Mouse (Mus musculus) megakaryocyte, embryonic 14.5 days (primary cell): ENCODE results near the gene Gm5737. TPM values are rescaled to one million over a fixed set of nuclear protein-coding genes. Genes with fewer than 3 reads are reported as not detected.

Experiments
- H3K27me3 ChIP-seq: replicated peaks from 2 replicates; pipeline ENCODE3; 2012; ENCODE audit warnings: inconsistent platforms
- H3K36me3 ChIP-seq: replicated peaks from 2 replicates; pipeline ENCODE3; 2012; ENCODE audit warnings: low read length, inconsistent platforms, mixed read lengths
- H3K4me1 ChIP-seq: 2 replicates; pipeline ENCODE4 v1.6.1; 2012; ENCODE audit warnings: inconsistent platforms
- H3K4me3 ChIP-seq: replicated peaks from 2 replicates; pipeline ENCODE3; 2012; ENCODE audit warnings: moderate library complexity, mild to moderate bottlenecking, inconsistent platforms
- H3K9me3 ChIP-seq: 2 replicates; pipeline ENCODE4 v1.6.1; 2012; ENCODE audit warnings: inconsistent platforms
- FLI1 ChIP-seq: IDR thresholded peaks from 2 replicates; pipeline ENCODE4 v1.6.1; 2012; ENCODE audit warnings: low read length, inconsistent platforms, mixed read lengths
- GATA1 ChIP-seq: IDR thresholded peaks from 3 replicates; pipeline ENCODE4 v1.6.1; 2012; ENCODE audit warnings: mixed read lengths, low read length, inconsistent platforms, borderline replicate concordance
- polyA plus RNA-seq: library from polyadenylated mRNA; stranded (reverse); fragments of >175 nt; gene quantifications from 2 replicates; pipeline ENCODE4 v1.2.3, GENCODE M21; 2012; ENCODE audit warnings: low replicate concordance; ENCODE audit not compliant: insufficient read depth

Gene Gm5737
- polyA plus RNA-seq, 1 experiment: not detected

- Histone ChIP-seq H3K36me3 (no peaks in the 10 kb centered on the region), H3K9me3 (no peaks in the 10 kb centered on the region), H3K27me3 (no peaks in the 10 kb centered on the region), H3K4me3 (no peak overlapping the region), H3K4me1 (peaks cover 36% of the 10 kb centered on the region)
- no peak for TF ChIP-seq FLI1
- TF ChIP-seq GATA1: no peak
Measured at GRCm38 (mm10) chr7:120839786-120840185, 27.6 kb downstream of the Gm5737 start.

GRCm38 (mm10) chr7:120842345-120843036 is 30.3 kb downstream of the Gm5737 start, which contains the start of gene Eef2k:
Gene Eef2k, plus strand, starts transcription at chr7:120842831.
- H3K4me1 ChIP-seq: peaks cover 53% of the 10 kb centered on the region
- H3K9me3 ChIP-seq: no peaks in the 10 kb centered on the region

GRCm38 (mm10) chr7:120843037-120843621 is 31.0 kb downstream of the Gm5737 start:
- Histone ChIP-seq H3K36me3 (peaks cover 26% of the 10 kb centered on the region), H3K4me3 (peak overlapping the region; percentile 97), H3K27me3 (no peaks in the 10 kb centered on the region), H3K9me3 (no peaks in the 10 kb centered on the region), H3K4me1 (peaks cover 56% of the 10 kb centered on the region)
- no peak for TF ChIP-seq GATA1
- no peak for TF ChIP-seq FLI1

More at GRCm38 (mm10) chr7:120842345-120843036, 30.3 kb downstream of the Gm5737 start, which contains the start of gene Eef2k:
- Histone ChIP-seq H3K4me3 (peak within 1 kb of the TSS; percentile 97), H3K36me3 (peaks cover 20% of the 10 kb centered on the region), H3K27me3 (no peaks in the 10 kb centered on the region)
- TF ChIP-seq FLI1 (no peak), GATA1 (no peak)

- H3K27me3 ChIP-seq: no peaks in the 10 kb centered on the region
- H3K4me1 ChIP-seq: peaks cover 60% of the 10 kb centered on the region
- H3K9me3 ChIP-seq: no peaks in the 10 kb centered on the region
- peak overlapping the region; percentile 97 for H3K4me3 ChIP-seq
- peaks cover 34% of the 10 kb centered on the region for H3K36me3 ChIP-seq
- TF ChIP-seq FLI1 (no peak), GATA1 (no peak)
Measured at GRCm38 (mm10) chr7:120843852-120844435, 31.8 kb downstream of the Gm5737 start.

GRCm38 (mm10) chr7:120844689-120845088 is 32.5 kb downstream of the Gm5737 start:
- TF ChIP-seq GATA1: no peak
- no peak for TF ChIP-seq FLI1
- no peaks in the 10 kb centered on the region for H3K27me3 ChIP-seq
- no peaks in the 10 kb centered on the region for H3K9me3 ChIP-seq
- H3K4me1 ChIP-seq: peaks cover 67% of the 10 kb centered on the region
- H3K4me3 ChIP-seq: peak overlapping the region; percentile 97
- peaks cover 35% of the 10 kb centered on the region for H3K36me3 ChIP-seq

- peaks cover 98% of the 10 kb centered on the region for H3K4me1 ChIP-seq
- H3K36me3 ChIP-seq: peaks cover 35% of the 10 kb centered on the region
- H3K27me3 ChIP-seq: no peaks in the 10 kb centered on the region
Measured at GRCm38 (mm10) chr7:120848831-120849512, 36.8 kb downstream of the Gm5737 start.

GRCm38 (mm10) chr7:120850165-120850564 is 38.0 kb downstream of the Gm5737 start:
- no peaks in the 10 kb centered on the region for H3K9me3 ChIP-seq
- peaks cover 34% of the 10 kb centered on the region for H3K36me3 ChIP-seq
- H3K27me3 ChIP-seq: no peaks in the 10 kb centered on the region
- peaks cover 95% of the 10 kb centered on the region for H3K4me1 ChIP-seq
- TF ChIP-seq FLI1: no peak
- no peak for TF ChIP-seq GATA1
- no peak overlapping the region for H3K4me3 ChIP-seq

More at GRCm38 (mm10) chr7:120848831-120849512, 36.8 kb downstream of the Gm5737 start:
- no peaks in the 10 kb centered on the region for H3K9me3 ChIP-seq
- no peak overlapping the region for H3K4me3 ChIP-seq
- TF ChIP-seq GATA1 (no peak), FLI1 (no peak)

- Histone ChIP-seq H3K27me3 (no peaks in the 10 kb centered on the region), H3K36me3 (peaks cover 34% of the 10 kb centered on the region), H3K9me3 (no peaks in the 10 kb centered on the region), H3K4me3 (no peak overlapping the region), H3K4me1 (peaks cover 83% of the 10 kb centered on the region)
- TF ChIP-seq GATA1 (no peak), FLI1 (no peak)
Measured at GRCm38 (mm10) chr7:120859854-120860253, 47.7 kb downstream of the Gm5737 start.

- no peaks in the 10 kb centered on the region for H3K27me3 ChIP-seq
- H3K4me1 ChIP-seq: peaks cover 83% of the 10 kb centered on the region
- no peaks in the 10 kb centered on the region for H3K9me3 ChIP-seq
- peaks cover 32% of the 10 kb centered on the region for H3K36me3 ChIP-seq
- peak overlapping the region; percentile 73 for H3K4me3 ChIP-seq
- TF ChIP-seq FLI1: no peak
- TF ChIP-seq GATA1: no peak
Measured at GRCm38 (mm10) chr7:120860799-120861487, 48.8 kb downstream of the Gm5737 start.
